Mouse (Mus musculus): ENCODE results near the gene Tas2r118. TPM values are rescaled to one million over a fixed set of nuclear protein-coding genes. Genes with fewer than 3 reads are reported as not detected.

Gene Tas2r118
- not detected in 2 replicates for polyA plus RNA-seq (2012; rRNA removed)

GRCm38 (mm10) chr6:23969960-23970359 lies at the start of gene Tas2r118:
Gene Tas2r118 (minus strand): TSS chr6:23970060.
- DNase-seq (ENCODE audit: low read depth, low spot score) = no peak
- 91% methylated on average over 5 of the region's 5 CpGs for WGBS

- WGBS = 79% methylated on average over 5 of the region's 5 CpGs
- no peak for DNase-seq (ENCODE audit: low read depth, low spot score)
These were observed 48.5 kb upstream of the Tas2r118 start for GRCm38 (mm10) chr6:24018320-24018719.

- 70% methylated on average over 2 of the region's 2 CpGs for WGBS
- DNase-seq (ENCODE audit: low read depth, low spot score) = no peak
These were observed 23.4 kb upstream of the Tas2r118 start for GRCm38 (mm10) chr6:23993276-23993675.

- WGBS = 79% methylated on average over 3 of the region's 3 CpGs
- DNase-seq (ENCODE audit: low read depth, low spot score) = no peak
These were observed 21.0 kb upstream of the Tas2r118 start for GRCm38 (mm10) chr6:23990687-23991387.

GRCm38 (mm10) chr6:23986293-23986692 lies 16.4 kb upstream of the Tas2r118 start:
- no peak for DNase-seq (ENCODE audit: low read depth, low spot score)
- WGBS = 45% methylated on average over 1 of the region's 1 CpGs

- no peak for DNase-seq (ENCODE audit: low read depth, low spot score)
- WGBS = 62% methylated on average over 2 of the region's 2 CpGs
These were observed 2.9 kb downstream of the Tas2r118 start for GRCm38 (mm10) chr6:23966980-23967379.

GRCm38 (mm10) chr6:23965925-23966324 lies 3.9 kb downstream of the Tas2r118 start:
- no peak for DNase-seq (ENCODE audit: low read depth, low spot score)
- WGBS = 23% methylated on average over 3 of the region's 3 CpGs

GRCm38 (mm10) chr6:23963741-23964140 lies 6.1 kb downstream of the Tas2r118 start:
- WGBS = 70% methylated on average over 1 of the region's 1 CpGs

GRCm38 (mm10) chr6:23940776-23941175 lies 29.1 kb downstream of the Tas2r118 start:
- DNase-seq (ENCODE audit: low read depth, low spot score) = no peak
- 75% methylated on average over 1 of the region's 1 CpGs for WGBS

More at GRCm38 (mm10) chr6:23963741-23964140, 6.1 kb downstream of the Tas2r118 start:
- DNase-seq (ENCODE audit: low read depth, low spot score) = no peak

GRCm38 (mm10) chr6:23938575-23939488 lies 31.0 kb downstream of the Tas2r118 start:
- 35% methylated on average over 2 of the region's 2 CpGs for WGBS
- DNase-seq (ENCODE audit: low read depth, low spot score) = peak; percentile 55

- DNase-seq (ENCODE audit: low read depth, low spot score) = no peak
These were observed 33.4 kb downstream of the Tas2r118 start for GRCm38 (mm10) chr6:23936414-23936813.

GRCm38 (mm10) chr6:23923806-23924205 lies 46.1 kb downstream of the Tas2r118 start:
- 41% methylated on average over 2 of the region's 2 CpGs for WGBS
- DNase-seq (ENCODE audit: low read depth, low spot score) = no peak

More at GRCm38 (mm10) chr6:23936414-23936813, 33.4 kb downstream of the Tas2r118 start:
- WGBS = 80% methylated on average over 4 of the region's 4 CpGs

Other genes with a start within 250 kb of the Tas2r118 start
- gene Cadps2, start 130.6 kb downstream of the Tas2r118 start, polyA plus RNA-seq (2012; rRNA removed) = 4.1 and 4.4 TPM in 2 replicates
- gene Slc13a1, start 198.0 kb upstream of the Tas2r118 start, polyA plus RNA-seq (2012; rRNA removed) = 27.1 and 148 TPM in 2 replicates